Mouse (Mus musculus) bone marrow macrophage, adult 2 months (primary cell): ENCODE data around the gene Haus6. TPM values are rescaled to one million over a fixed set of nuclear protein-coding genes. Genes with fewer than 3 reads are reported as not detected.

ENCODE experiments used
- H3K27ac ChIP-seq: 2 replicates; pipeline ENCODE4 v1.5.1; 2012; ENCODE audit warnings: low read depth, low read length; ENCODE audit not compliant: insufficient read depth
- H3K4me1 ChIP-seq: 2 replicates; pipeline ENCODE4 v1.6.1; 2012; ENCODE audit warnings: low read length; ENCODE audit not compliant: control insufficient read depth, insufficient read depth
- H3K4me3 ChIP-seq: 2 replicates; pipeline ENCODE4 v1.5.1; 2012; ENCODE audit warnings: mild to moderate bottlenecking, low read length, moderate library complexity; ENCODE audit not compliant: insufficient read depth
- CTCF ChIP-seq: IDR thresholded peaks from 2 replicates; pipeline ENCODE4 v1.5.1; 2012; ENCODE audit warnings: low read depth, mild to moderate bottlenecking, low read length, moderate library complexity
- POLR2A ChIP-seq: IDR thresholded peaks from 2 replicates; pipeline ENCODE4 v1.6.1; 2012; ENCODE audit warnings: mild to moderate bottlenecking, low read depth, low read length, borderline replicate concordance
- polyA plus RNA-seq: library from polyadenylated mRNA; stranded (reverse); fragments of >200 nt; gene quantifications from 2 replicates; pipeline ENCODE4 v1.2.4, GENCODE M21; 2012; ENCODE audit not compliant: missing spikeins, insufficient read depth, insufficient read length

The Haus6 gene
- polyA plus RNA-seq, 1 experiment = 8.8 TPM

DNA sequence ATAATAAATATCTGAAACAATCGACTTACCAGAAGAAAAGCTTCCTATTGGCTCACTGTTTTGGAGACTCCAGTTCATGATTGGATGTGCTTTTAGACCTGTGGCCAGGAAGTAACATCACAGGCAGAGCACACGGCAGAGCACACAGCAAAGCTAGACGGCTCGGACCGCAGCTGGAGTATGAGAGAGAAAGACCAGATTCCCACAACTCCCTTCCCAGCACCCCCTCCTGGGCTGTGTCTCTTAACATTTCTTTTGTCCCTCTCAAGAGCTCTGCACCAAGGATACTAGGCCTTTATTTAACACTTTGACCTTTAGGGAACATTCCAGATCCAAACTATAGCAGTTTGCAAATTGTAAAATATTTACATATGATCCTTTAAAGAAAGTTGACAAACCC, 72.9 kb downstream of the Haus6 start:
- no peak for TF ChIP-seq CTCF
- TF ChIP-seq POLR2A = no peak
- Histone ChIP-seq H3K27ac (no peak overlapping the region), H3K4me3 (no peak overlapping the region), H3K4me1 (peaks cover 17% of the 10 kb centered on the region)

DNA sequence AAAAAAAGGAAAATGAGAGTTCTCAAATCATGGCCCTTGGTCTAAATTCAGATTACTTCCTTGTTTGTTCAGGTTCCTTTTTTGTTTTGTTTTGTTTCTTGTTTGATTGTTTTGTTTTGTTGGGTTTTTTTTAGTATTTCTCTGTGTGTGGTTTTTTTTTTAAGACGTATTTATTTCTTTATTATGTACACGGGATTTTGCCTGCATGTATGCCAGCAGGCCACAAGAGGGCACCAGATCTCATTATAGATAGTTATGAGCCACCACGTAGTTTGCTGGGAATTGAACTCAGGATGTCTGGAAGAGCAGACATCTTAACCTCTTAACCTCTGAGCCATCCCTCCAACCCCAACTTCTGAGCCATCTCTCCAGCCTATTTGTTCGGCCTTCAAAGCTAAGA, 73.9 kb downstream of the Haus6 start:
- TF ChIP-seq POLR2A (no peak), CTCF (no peak)
- peaks cover 10% of the 10 kb centered on the region for H3K4me1 ChIP-seq
- H3K27ac ChIP-seq = no peak overlapping the region
- no peak overlapping the region for H3K4me3 ChIP-seq

DNA sequence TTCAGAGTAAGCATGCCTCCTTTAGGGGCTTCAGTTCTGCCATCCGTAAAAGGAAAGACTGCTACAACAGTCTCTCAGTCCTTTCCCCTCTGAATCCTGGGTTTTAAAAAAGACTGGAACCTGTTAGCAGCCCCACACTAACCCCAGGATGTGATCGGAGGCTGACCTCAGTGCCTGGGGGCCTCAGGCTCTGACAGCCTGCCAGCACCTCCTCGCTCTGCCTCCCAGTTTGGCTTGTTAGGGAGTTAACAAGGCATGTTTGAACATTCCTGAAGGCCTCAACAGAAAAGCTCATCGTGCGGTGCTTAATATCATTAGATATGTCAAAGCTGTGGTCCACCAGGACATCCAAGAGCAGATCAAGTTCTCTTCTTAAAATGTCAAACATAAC, 77.8 kb downstream of the Haus6 start:
- no peak for TF ChIP-seq CTCF
- TF ChIP-seq POLR2A = no peak
- Histone ChIP-seq H3K27ac (no peak overlapping the region), H3K4me1 (no peaks in the 10 kb centered on the region), H3K4me3 (no peak overlapping the region)

DNA sequence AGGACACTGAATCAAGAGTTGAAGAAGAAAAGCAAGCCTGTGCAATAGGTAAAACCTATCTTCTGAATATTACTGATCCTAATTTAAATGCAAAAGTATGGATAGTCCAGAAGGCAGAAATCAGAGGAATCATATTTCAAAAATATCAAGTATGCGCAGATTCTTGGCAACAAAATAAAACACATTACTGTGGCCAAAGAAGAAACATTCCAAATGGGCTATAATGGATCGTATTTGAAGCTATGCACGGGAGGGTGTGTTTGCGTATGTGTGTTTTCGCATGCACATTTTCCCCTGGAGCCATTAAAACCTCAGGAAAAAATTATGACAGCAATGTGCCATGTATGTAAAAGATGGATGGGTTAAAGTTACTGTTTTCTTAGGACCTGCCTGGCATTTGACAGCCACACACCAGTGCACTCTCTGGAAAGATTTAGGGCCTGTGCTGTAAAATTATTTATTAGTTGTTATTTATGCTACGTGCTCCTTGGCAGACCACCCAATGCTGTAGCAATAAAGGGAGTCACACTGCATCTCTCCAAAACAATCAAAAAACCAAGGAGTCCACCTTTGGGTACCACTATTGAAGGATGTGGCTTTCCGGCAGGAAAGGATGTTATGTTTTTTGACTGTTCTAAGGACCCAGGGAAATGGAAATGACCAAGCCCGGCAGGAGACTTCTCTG, 78.3 kb downstream of the Haus6 start:
- Histone ChIP-seq H3K27ac (no peak overlapping the region), H3K4me3 (no peak overlapping the region), H3K4me1 (no peaks in the 10 kb centered on the region)
- TF ChIP-seq CTCF (no peak), POLR2A (no peak)

DNA sequence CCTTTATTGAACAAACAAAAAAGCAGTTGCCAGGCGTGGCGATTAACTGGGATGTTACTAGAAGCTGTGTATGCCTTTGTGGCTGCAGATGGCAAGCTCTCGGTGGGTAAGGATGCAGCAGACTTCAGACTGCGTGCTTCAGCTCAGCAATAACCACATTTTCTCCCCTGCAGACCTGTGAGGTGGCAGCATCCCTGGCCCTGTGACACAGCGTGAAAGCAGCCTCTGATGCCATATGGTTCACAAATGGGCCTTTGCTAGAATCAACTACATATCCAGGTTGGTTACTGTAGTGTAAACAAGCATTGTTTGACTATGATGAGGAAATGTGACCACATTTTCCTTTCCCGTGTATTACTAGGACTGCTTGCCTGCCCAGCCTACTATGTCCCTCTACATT, 82.7 kb downstream of the Haus6 start:
- Histone ChIP-seq H3K4me3 (no peak overlapping the region), H3K4me1 (no peaks in the 10 kb centered on the region), H3K27ac (no peak overlapping the region)
- TF ChIP-seq POLR2A = no peak
- TF ChIP-seq CTCF = no peak

Other genes with a start within 250 kb of the Haus6 start
- not detected in 2 replicates for gene Saxo1, start 53.7 kb downstream of the Haus6 start, polyA plus RNA-seq
- 49.6 and 50.7 TPM in 2 replicates for gene Rraga, start 36.4 kb downstream of the Haus6 start, polyA plus RNA-seq
- 397 and 415 TPM in 2 replicates for gene Plin2, start 58.0 kb upstream of the Haus6 start, polyA plus RNA-seq
- gene Dennd4c, start 136.5 kb upstream of the Haus6 start, polyA plus RNA-seq = 48.6 and 56.5 TPM in 2 replicates
- 1,487 and 1,542 TPM in 2 replicates for gene Rps6, start 245.4 kb upstream of the Haus6 start, polyA plus RNA-seq